Comparison of ENCODE assay signal across 8 mouse cellular contexts in genomic region chr1:172206141-172206917, GRCm38 (mm10). TPM values are rescaled to one million over a fixed set of nuclear protein-coding genes. Genes with fewer than 3 reads are reported as not detected.
DNase-seq lines count a peak whose midpoint lies in the region; ATAC-seq and TF ChIP-seq lines count a peak whose summit lies in the region.

Pea15a (minus strand) TSS chr1:172206804.

- H3K4me2 ChIP-seq in hindbrain, embryonic 11.5 days (replicated peaks; ENCODE audit: low read depth, low read length) = peak within 1 kb of the TSS; percentile 47

- peaks cover 4% of the 10 kb centered on the region; the same call in 1 of the 2 replicates for H3K36me3 ChIP-seq in ES-E14 (ENCODE audit: control insufficient read depth, insufficient read depth, low read length, poor library complexity, severe bottlenecking)
- no peaks in the 10 kb centered on the region for H3K36me3 ChIP-seq in hindbrain, embryonic 11.5 days (ENCODE audit: control insufficient read depth, insufficient read depth, low read length)

- TF ChIP-seq POLR2A in cerebellum, adult 2 months (IDR thresholded peaks at IDR 0.05; ENCODE audit: borderline replicate concordance, insufficient read depth, low read length) = peak; percentile 89

- peak within 1 kb of the TSS; percentile 34; the same call in 1 of the 2 replicates for H3K27ac ChIP-seq in ES-E14 (ENCODE audit: insufficient read depth, low read depth, low read length, poor library complexity, severe bottlenecking)
- H3K27ac ChIP-seq in cerebellum, adult 2 months (ENCODE audit: insufficient read depth, low read length) = peak within 1 kb of the TSS; percentile 100
- peak within 1 kb of the TSS; percentile 94 for H3K27ac ChIP-seq in hindbrain, embryonic 11.5 days (ENCODE audit: low read depth, low read length)

- H3K9ac ChIP-seq in ES-E14 (ENCODE audit: insufficient read depth, low read depth, low read length, poor library complexity, severe bottlenecking) = peak within 1 kb of the TSS; percentile 86
- peak within 1 kb of the TSS; percentile 92 for H3K9ac ChIP-seq in hindbrain, embryonic 11.5 days (ENCODE audit: low read depth, low read length)

- H3K4me3 ChIP-seq in ES-E14 (ENCODE audit: insufficient read depth in 1 of 2, low read depth in 1 of 2, low read length in 2 of 2, poor library complexity in 1 of 2, severe bottlenecking in 1 of 2) = peak within 1 kb of the TSS; percentile 77 to 88
- peak within 1 kb of the TSS; percentile 100 for H3K4me3 ChIP-seq in cerebellum, adult 2 months (replicated peaks; ENCODE audit: insufficient read depth, low read depth, low read length)
- H3K4me3 ChIP-seq in hindbrain, embryonic 11.5 days (ENCODE audit: low read depth, low read length) = peak within 1 kb of the TSS; percentile 84

- WGBS in cerebellum, adult 2 months = under 1% methylated on average over 40 of the region's 40 CpGs
- under 1% methylated on average over 33 of the region's 40 CpGs for WGBS in hindbrain, embryonic 11.5 days

- DNase-seq in ES-E14 (ENCODE audit: low read depth, low spot score) = peak; percentile 50
- peak; percentile 92 for DNase-seq in cerebellum, adult 2 months
- peak; percentile 77 to 79 for DNase-seq in frontal cortex, postnatal 10 days (ENCODE audit: low spot score in 2 of 2)
- DNase-seq in hindbrain, embryonic 11.5 days (ENCODE audit: low spot score) = peak; percentile 83
- peak; percentile 76 to 86 for DNase-seq in layer of hippocampus, postnatal 14 days (ENCODE audit: low spot score in 2 of 2)
- peak; percentile 90 for DNase-seq in lung, postnatal 10 days
- DNase-seq in ovary, postnatal 36 days (ENCODE audit: low spot score) = peak; percentile 83
- DNase-seq in thymus, postnatal 25 days = peak; percentile 74

- in situ Hi-C loops in ES-E14 (cut with MboI; ENCODE audit: low sequenced_read_pairs in 2 of 2, unreplicated experiment in 2 of 2) = no loop called here

- H3K4me1 ChIP-seq in ES-E14 (ENCODE audit: control insufficient read depth in 2 of 2, insufficient read depth in 2 of 2, low read length in 2 of 2, poor library complexity in 1 of 2) = peaks cover 2 to 41% of the 10 kb centered on the region in 2 experiments; a peak in 3 of 4 replicates
- H3K4me1 ChIP-seq in cerebellum, adult 2 months (ENCODE audit: control insufficient read depth, insufficient read depth, low read length) = peaks cover 25% of the 10 kb centered on the region
- peaks cover 32% of the 10 kb centered on the region for H3K4me1 ChIP-seq in hindbrain, embryonic 11.5 days (replicated peaks; ENCODE audit: control insufficient read depth, insufficient read depth, low read length)

- H3K27me3 ChIP-seq in cerebellum, adult 2 months (ENCODE audit: control insufficient read depth, insufficient read depth, low read length) = no peaks in the 10 kb centered on the region
- no peaks in the 10 kb centered on the region for H3K27me3 ChIP-seq in hindbrain, embryonic 11.5 days (ENCODE audit: control insufficient read depth, insufficient read depth, low read length)

- ATAC-seq in hindbrain, embryonic 11.5 days (ENCODE audit: low FRiP score) = peak; percentile 65

- H3K9me3 ChIP-seq in ES-E14 (ENCODE audit: control insufficient read depth, insufficient read depth, low read depth, low read length) = no peaks in the 10 kb centered on the region
- no peaks in the 10 kb centered on the region for H3K9me3 ChIP-seq in hindbrain, embryonic 11.5 days (ENCODE audit: control insufficient read depth, low read length)

- no peak for TF ChIP-seq CTCF in cerebellum, adult 2 months (IDR thresholded peaks at IDR 0.05; ENCODE audit: borderline replicate concordance, insufficient read depth, low read depth, low read length)

TF ChIP-seq in ES-E14, 5 proteins besides CTCF, POLR2A, EP300 and RAD21:
- TF ChIP-seq ZNF384 (IDR thresholded peaks at IDR 0.05; ENCODE audit: low read depth, low read length) (no peak), ZC3H11A (IDR thresholded peaks at IDR 0.05; ENCODE audit: borderline replicate concordance, low read depth, low read length) (no peak), MAFK (IDR thresholded peaks at IDR 0.05; ENCODE audit: insufficient read depth, low read depth, low read length) (no peak), HCFC1 (IDR thresholded peaks at IDR 0.05; ENCODE audit: borderline replicate concordance, insufficient read depth, low read length) (no peak), CHD2 (IDR thresholded peaks at IDR 0.05; ENCODE audit: low read depth, low read length) (no peak)

RNA-seq across cellular contexts. Expression of gene Pea15a, which starts in this region (rescaled TPM):
- 13.3 and 21.3 TPM in 2 replicates for total RNA-seq in ES-E14 (2012; rRNA removed)
- polyA plus RNA-seq in cerebellum, adult 2 months (2012; rRNA removed) = 562 and 572 TPM in 2 replicates
- 283 and 321 TPM in 2 replicates for polyA plus RNA-seq in hindbrain, embryonic 11.5 days (2014; fragmentation: Nextera tagmentation; extraction: Ambion mirVana)
- 100 to 1,000 TPM; 360 to 376 TPM for total RNA-seq in layer of hippocampus, postnatal 14 days (2021)

Comparison
In these comparisons a context has a peak if more than half of its experiments do, and no peak if none do; other contexts are left out.
1. Peak in every context shown above with its lines: DNase-seq, ATAC-seq, H3K4me3 ChIP-seq and H3K27ac ChIP-seq.
2. RNA of gene Pea15a (total RNA-seq): 360 to 376 TPM in layer of hippocampus, postnatal 14 days; 13.3 to 21.3 TPM in ES-E14; every median in the first group is over 10 times any median in the second.
3. H3K27ac ChIP-seq: peak in every context shown above with its lines; median percentile 100 in cerebellum, adult 2 months; 94 in hindbrain, embryonic 11.5 days; 34 in ES-E14.